Mouse (Mus musculus) kidney, adult 2 months (tissue): Measurements from ENCODE around the gene Ndufs7. TPM values are rescaled to one million over a fixed set of nuclear protein-coding genes. Genes with fewer than 3 reads are reported as not detected.

Experiments used
- DNase-seq: peaks from one replicate; pipeline ENCODE4 v3.0.0; 2021
- H3K27ac ChIP-seq: fragments of 200-500 bp; 2 replicates; pipeline ENCODE4 v1.5.1; 2012; ENCODE audit warnings: low read depth, low read length, control low read depth, inconsistent platforms; ENCODE audit not compliant: insufficient read depth
- H3K27me3 ChIP-seq: fragments of 200-500 bp; replicated peaks from 2 replicates; pipeline ENCODE4 v1.6.1; 2012; ENCODE audit warnings: mild to moderate bottlenecking, moderate library complexity, low read length, inconsistent platforms; ENCODE audit not compliant: control insufficient read depth, insufficient read depth
- H3K36me3 ChIP-seq: fragments of 200-500 bp; 2 replicates; pipeline ENCODE4 v1.6.1; 2012; ENCODE audit warnings: mild to moderate bottlenecking, moderate library complexity, low read length, inconsistent platforms; ENCODE audit not compliant: control insufficient read depth, insufficient read depth
- H3K4me1 ChIP-seq: fragments of 200-500 bp; 2 replicates; pipeline ENCODE4 v1.6.1; 2011; ENCODE audit warnings: low read length; ENCODE audit not compliant: control insufficient read depth, insufficient read depth
- H3K4me3 ChIP-seq: fragments of 200-500 bp; 2 replicates; pipeline ENCODE4 v1.5.1; 2011; ENCODE audit warnings: mild to moderate bottlenecking, low read depth, low read length, control low read depth; ENCODE audit not compliant: insufficient read depth
- CTCF ChIP-seq: fragments of 200-500 bp; conservative IDR thresholded peaks from 2 replicates; pipeline ENCODE4 v1.5.1; 2011; ENCODE audit warnings: low read depth, mild to moderate bottlenecking, control low read depth, low read length, moderate library complexity, mixed read lengths; ENCODE audit not compliant: insufficient read depth, insufficient read length
- POLR2A ChIP-seq: fragments of 200-500 bp; IDR thresholded peaks from one replicate; pipeline ENCODE4 v1.6.1; 2011; ENCODE audit warnings: low read depth, low read length, control low read depth
- WGBS: fragments of 180-500 bp; shearing (Covaris S2); methylation state at CpG from one replicate; pipeline ENCODE4 v1.1.7; 2018; 5-methylcytosine and 5-hydroxymethylcytosine counted together
- polyA plus RNA-seq: library from polyadenylated mRNA; depleted of rRNA; stranded (reverse); fragments of >200 nt; gene quantifications from 2 replicates; pipeline ENCODE4 v1.2.3, GENCODE M21; 2012

The Ndufs7 gene
- polyA plus RNA-seq, 1 experiment = 1,001 TPM

- DNase-seq = no peak
- Histone ChIP-seq H3K27me3 (no peaks in the 10 kb centered on the region), H3K4me1 (peaks cover 12% of the 10 kb centered on the region; the same call in 1 of the 2 replicates), H3K27ac (no peak overlapping the region), H3K36me3 (no peaks in the 10 kb centered on the region; the same call in 1 of the 2 replicates), H3K4me3 (no peak overlapping the region)
- TF ChIP-seq POLR2A (no peak), CTCF (no peak)
- 84% methylated on average over 11 of the region's 11 CpGs for WGBS
These were observed 3.8 kb downstream of the Ndufs7 start for GRCm38 (mm10) chr10:80252493-80253274.

GRCm38 (mm10) chr10:80253551-80253950 is 4.6 kb downstream of the Ndufs7 start:
- no peak for TF ChIP-seq POLR2A
- no peak for TF ChIP-seq CTCF
- DNase-seq = no peak
- Histone ChIP-seq H3K4me1 (peaks cover 12% of the 10 kb centered on the region; the same call in 1 of the 2 replicates), H3K27me3 (no peaks in the 10 kb centered on the region), H3K36me3 (no peaks in the 10 kb centered on the region; the same call in 1 of the 2 replicates), H3K4me3 (no peak overlapping the region), H3K27ac (no peak overlapping the region)
- WGBS = 75% methylated on average over 6 of the region's 6 CpGs

- DNase-seq = no peak
- H3K27ac ChIP-seq = no peak overlapping the region
- TF ChIP-seq CTCF (no peak), POLR2A (no peak)
- no peaks in the 10 kb centered on the region for H3K27me3 ChIP-seq
- no peak overlapping the region for H3K4me3 ChIP-seq
- H3K36me3 ChIP-seq = no peaks in the 10 kb centered on the region; the same call in 1 of the 2 replicates
- peaks cover 17% of the 10 kb centered on the region; the same call in 1 of the 2 replicates for H3K4me1 ChIP-seq
- 92% methylated on average over 26 of the region's 26 CpGs for whole genome bisulfite sequencing
These were observed 5.7 kb downstream of the Ndufs7 start for GRCm38 (mm10) chr10:80254331-80255297.

- H3K4me3 ChIP-seq = no peak overlapping the region
- H3K4me1 ChIP-seq = peaks cover 13% of the 10 kb centered on the region; the same call in 1 of the 2 replicates
- H3K27me3 ChIP-seq = no peaks in the 10 kb centered on the region
- TF ChIP-seq CTCF (0 out of 2 replicates have a peak, but pooled peaks have one; percentile 2), POLR2A (no peak)
- DNase-seq = peak; percentile 64
- WGBS = 86% methylated on average over 5 of the region's 5 CpGs
- H3K36me3 ChIP-seq = no peaks in the 10 kb centered on the region; the same call in 1 of the 2 replicates
- no peak overlapping the region for H3K27ac ChIP-seq
These were observed 7.1 kb downstream of the Ndufs7 start for GRCm38 (mm10) chr10:80255881-80256535.

- Histone ChIP-seq H3K4me3 (no peak overlapping the region), H3K36me3 (no peaks in the 10 kb centered on the region; the same call in 1 of the 2 replicates), H3K4me1 (peaks cover 11% of the 10 kb centered on the region; the same call in 1 of the 2 replicates), H3K27ac (no peak overlapping the region), H3K27me3 (no peaks in the 10 kb centered on the region)
- 66% methylated on average over 2 of the region's 2 CpGs for WGBS
- TF ChIP-seq CTCF (no peak), POLR2A (no peak)
- no peak for DNase-seq
These were observed 9.0 kb downstream of the Ndufs7 start for GRCm38 (mm10) chr10:80257936-80258335.

GRCm38 (mm10) chr10:80258752-80259462 is 10.0 kb downstream of the Ndufs7 start:
- H3K36me3 ChIP-seq = no peaks in the 10 kb centered on the region; the same call in 1 of the 2 replicates
- H3K27me3 ChIP-seq = no peaks in the 10 kb centered on the region
- TF ChIP-seq POLR2A (no peak), CTCF (no peak)
- no peak overlapping the region for H3K27ac ChIP-seq
- WGBS = 90% methylated on average over 14 of the region's 14 CpGs
- no peak for DNase-seq
- H3K4me3 ChIP-seq = no peak overlapping the region
- H3K4me1 ChIP-seq = peaks cover 11% of the 10 kb centered on the region; the same call in 1 of the 2 replicates
